Mouse (Mus musculus) lung, postnatal 0 days (tissue): Measurements from ENCODE around the gene Maged2.

Source experiments
- CTCF ChIP-seq: IDR thresholded peaks from 2 replicates; pipeline ENCODE4 v1.5.1; 2016; ENCODE audit warnings: antibody characterized with exemption, mild to moderate bottlenecking
- EP300 ChIP-seq: IDR thresholded peaks from 2 replicates; pipeline ENCODE4 v1.6.1; 2016; ENCODE audit warnings: antibody characterized with exemption, mild to moderate bottlenecking, control low read depth

- TF ChIP-seq CTCF (no peak), EP300 (no peak)
Observed at GRCm38 (mm10) chrX:150813464-150814138, 544 bp downstream of the Maged2 start.
